Mouse (Mus musculus) ES-Bruce4 (cell line): ENCODE results near the gene Cfdp1.

ENCODE experiments used
- CTCF ChIP-seq: IDR thresholded peaks from one replicate; pipeline ENCODE4 v1.8.1; 2011; ENCODE audit warnings: low read depth, low read length
- EP300 ChIP-seq: IDR thresholded peaks from 2 replicates; pipeline ENCODE4 v1.6.1; 2011; ENCODE audit warnings: low read depth, low read length; ENCODE audit not compliant: insufficient read depth

- TF ChIP-seq CTCF = no peak
- TF ChIP-seq EP300 = no peak
Observed at GRCm38 (mm10) chr8:111871278-111871677, 17.2 kb upstream of the Cfdp1 start.
